Mouse (Mus musculus): ENCODE results near the gene Hyal1. TPM values are rescaled to one million over a fixed set of nuclear protein-coding genes. Genes with fewer than 3 reads are reported as not detected.

Gene Hyal1
- total RNA-seq (2021): 10.9 and 11.6 TPM in 2 replicates
- long read RNA-seq, transcript Hyal1-201 (4 exons, 3,014 nt): major isoform, 6 of 19 reads
- long read RNA-seq, partial matches to known transcripts: 3 of 19 reads
- long read RNA-seq, other reads (novel, unspliced or antisense): 7 of 19 reads

DNA sequence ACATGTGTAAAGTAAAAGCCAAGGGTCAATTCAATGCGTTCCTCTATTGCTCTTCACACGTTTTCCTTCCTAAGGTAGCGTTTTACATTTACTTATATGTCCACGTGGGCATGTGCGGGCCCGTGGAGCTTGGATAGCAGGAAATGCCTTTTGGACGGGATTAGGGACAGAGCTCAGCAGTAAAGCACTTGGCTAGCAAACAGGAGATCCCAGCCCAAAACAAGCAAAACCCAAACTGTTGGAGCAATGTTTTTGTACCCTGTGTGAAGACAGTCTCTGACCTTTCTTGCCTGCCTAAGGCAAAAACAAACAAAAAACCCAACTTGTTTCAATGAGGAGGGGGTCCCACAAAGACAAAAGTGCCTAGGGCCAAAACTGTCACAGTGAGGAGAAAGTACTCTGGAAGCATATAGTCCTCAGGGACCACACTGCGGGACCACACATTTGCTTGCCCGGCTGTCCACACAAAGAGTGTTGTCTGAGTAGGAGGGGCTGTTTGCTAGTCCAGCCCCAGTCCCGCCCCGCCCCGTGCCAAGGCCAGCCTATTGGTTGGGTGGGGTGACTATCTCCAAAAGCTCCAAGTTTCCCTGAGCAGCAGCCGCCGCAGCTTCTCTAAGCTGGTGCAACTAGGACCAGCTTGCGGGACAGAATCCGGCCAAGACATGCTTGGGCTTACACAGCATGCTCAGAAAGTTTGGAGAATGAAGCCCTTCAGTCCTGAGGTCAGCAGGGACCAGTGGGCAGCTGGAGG, at the start of gene Hyal1:
Gene Hyal1, plus strand, starts transcription at position 571 of the 751 bp plus-strand sequence.
- peak; percentile 86 for DNase-seq

DNA sequence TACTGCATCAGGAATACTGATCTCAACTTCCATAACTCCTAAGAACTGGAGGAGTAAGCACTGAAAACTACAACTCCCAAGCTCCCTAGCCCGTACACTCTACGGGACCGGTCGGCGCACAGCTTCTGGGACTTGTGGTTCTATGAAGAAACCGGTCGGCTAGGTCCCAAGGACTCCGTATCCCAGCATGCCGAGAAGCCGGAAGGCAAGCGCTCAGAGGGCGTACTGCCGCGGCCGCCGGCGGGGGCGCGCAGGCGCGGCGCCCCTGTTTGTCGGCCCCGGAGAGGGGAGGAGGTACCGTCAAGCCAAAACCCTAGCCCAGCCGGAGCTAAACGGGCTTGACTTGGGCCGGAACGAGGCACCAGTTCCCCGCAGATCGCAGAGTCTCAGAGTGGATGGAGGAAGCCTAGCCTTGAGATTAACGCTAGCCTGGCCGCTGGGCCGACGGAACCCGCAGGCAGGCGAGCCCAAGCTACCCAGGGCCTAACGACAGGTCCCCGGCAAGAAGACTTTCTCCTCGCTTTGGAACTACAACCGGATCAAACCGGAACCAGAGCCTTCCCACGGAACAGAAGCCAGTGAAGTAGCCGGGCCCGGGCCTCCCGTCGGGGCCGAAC, 42.8 kb upstream of the Hyal1 start, which contains the start of gene Tmem115:
Gene Tmem115, plus strand, starts transcription at position 155 of the 617 bp plus-strand sequence.
- peak; percentile 87 for DNase-seq

DNA sequence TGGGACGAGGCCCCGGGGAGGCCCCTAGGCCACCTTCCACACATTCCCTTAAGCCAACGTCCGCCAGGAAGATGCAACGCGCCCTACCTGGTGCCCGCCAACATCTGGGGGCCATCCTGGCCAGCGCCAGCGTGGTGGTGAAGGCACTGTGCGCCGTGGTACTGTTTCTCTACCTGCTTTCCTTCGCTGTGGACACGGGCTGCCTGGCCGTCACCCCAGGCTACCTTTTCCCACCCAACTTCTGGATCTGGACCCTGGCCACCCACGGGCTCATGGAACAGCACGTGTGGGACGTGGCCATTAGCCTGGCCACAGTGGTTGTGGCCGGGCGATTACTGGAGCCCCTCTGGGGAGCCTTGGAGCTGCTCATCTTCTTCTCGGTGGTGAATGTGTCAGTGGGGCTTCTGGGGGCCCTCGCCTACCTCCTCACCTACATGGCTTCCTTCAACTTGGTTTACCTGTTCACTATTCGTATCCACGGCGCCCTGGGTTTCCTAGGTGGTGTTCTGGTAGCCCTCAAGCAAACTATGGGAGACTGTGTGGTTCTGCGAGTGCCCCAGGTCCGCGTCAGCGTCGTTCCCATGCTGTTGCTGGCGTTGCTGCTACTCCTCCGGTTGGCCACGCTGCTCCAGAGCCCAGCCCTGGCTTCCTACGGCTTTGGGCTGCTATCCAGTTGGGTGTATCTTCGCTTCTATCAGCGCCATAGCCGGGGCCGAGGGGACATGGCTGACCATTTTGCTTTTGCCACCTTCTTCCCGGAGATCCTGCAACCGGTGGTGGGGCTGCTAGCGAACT, 42.1 kb upstream of the Hyal1 start:
- peak; percentile 41 for DNase-seq

DNA sequence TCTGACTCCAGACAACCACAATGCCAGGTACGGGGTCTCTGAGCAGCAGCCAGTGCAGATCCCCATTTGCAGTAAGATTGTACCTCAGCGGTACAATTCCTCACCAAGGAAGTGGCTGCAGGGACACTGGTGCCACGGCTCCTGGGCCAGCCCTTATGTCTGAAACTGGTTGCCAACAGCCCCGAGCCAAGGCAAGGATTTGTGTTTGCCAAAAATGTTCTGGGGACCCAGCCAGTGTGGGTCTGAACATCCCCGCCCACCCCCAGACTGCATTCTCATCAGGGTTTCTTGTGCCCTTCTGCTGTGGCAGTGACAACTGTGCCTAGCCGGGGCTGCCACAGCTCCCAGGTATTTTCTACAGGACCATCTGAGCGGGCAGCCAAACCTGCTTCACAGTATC, 38.5 kb upstream of the Hyal1 start:
- no peak for DNase-seq

DNA sequence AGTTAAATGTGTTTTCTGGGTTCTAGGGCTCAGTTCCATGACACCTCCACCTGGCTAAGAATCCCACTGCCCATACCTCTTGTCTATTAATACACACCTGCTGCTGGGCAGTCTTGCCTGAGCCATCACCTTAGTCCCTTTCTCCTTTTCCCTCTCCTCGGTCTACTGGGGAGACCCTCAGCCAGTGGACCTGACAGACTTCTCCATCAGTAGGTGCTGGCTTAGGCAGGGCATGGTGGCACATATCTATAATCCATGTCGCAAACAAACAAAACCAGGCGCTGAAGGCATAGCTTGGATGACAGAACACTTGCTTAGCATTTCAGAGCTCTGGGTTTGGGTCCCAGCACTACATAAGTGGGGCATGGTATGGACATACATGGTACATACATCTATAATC, 38.0 kb upstream of the Hyal1 start:
- DNase-seq: no peak

DNA sequence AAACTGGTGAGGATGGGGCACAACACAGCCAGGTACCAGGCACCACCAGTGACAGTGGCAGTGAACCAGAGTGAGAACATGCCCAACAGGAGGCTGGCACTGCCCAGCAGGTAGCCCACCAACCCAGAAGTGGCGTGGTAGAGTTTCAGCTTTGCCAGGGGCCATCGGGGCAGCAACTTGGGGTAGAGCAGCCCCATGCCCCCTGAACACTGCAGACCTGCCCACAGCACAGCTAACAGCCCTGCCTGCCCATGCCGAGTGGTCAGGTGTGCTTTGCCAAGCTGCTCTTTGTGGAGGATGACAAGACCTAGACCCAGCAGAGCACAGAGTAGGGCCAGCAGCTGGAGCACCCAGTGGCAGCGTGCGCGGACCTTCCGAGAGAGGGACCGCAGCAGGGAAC, 36.8 kb upstream of the Hyal1 start:
- no peak for DNase-seq

DNA sequence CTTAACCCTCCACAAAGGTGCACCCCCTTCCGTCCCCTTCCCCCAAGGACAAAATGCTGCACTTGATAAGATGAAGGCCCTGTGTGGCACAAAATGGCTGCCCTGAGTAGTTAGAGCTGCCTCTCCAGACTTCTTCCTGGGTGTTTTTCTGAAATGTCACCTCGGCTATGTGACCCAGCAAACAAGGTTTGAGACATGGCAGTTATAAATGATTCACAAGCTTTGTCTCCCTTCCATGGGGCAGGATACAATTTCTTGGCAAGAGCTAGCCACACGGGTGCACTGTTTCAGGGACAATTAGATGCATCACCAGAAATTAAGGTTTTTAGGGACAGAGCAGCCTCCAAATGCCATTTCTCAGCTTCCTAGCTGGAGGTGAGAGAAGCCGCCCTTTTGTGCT, 36.3 kb upstream of the Hyal1 start:
- DNase-seq: no peak

DNA sequence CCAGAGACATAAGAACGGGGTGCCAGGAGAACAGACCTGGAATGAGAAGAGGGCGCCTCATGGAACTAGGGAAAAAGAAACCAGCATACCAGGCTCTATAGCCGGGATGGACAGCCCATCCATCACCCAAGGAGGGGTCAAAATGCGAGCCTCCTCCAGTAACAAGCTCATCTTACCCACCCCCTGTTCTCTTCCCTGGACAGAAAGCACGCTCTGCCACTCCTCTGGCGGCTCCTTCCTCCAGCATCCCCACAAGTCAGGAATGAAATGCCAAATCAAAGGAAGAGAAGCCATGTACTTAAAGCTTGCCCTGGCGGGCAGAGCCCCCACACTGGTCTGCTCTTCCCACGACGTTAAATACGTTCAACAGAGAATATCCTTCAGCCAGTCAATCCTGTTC, 35.7 kb upstream of the Hyal1 start:
- DNase-seq: no peak

DNA sequence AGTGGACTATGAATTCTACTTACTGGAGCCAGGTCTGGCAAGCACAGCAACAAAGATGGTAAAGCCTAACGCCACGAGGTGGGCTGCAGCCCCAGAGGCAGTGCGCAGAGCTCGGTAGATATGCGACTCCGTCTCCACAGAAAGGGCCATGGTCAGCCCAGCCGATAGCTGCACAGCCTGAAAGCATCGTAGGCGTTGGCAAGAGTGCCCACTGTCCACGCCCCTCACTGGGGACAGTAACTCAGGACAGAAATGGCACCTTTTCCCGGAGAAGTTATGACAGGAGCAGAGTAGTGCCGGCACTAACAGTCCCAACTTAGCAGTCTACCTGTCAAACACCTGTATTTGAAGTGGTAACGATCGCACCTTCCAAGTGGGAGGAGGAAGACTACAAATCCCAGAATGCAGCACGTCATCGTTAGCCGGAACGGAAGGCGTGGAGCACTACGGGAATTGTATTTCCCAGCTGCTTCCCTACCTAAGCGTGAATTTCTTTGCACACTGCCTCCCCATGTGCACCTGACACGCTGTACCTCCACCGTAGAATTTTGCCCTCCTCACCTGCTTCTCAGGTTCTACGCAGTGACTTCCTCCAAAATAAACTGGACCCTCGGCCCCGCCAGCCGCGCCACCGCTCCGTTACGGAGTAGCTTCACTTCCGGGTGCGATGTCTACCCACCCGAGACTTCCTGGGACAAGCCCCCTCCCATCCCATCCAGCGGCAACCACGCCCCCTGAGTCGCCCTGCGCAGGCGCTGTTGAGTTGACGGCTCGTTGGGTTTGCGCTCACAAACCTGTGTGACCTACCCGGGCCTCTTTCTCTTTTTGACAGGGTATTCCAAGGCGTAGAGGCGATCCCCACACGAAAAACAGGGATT, 35.0 kb upstream of the Hyal1 start, which contains the start of the genes Cyb561d2 and Nprl2:
Gene Cyb561d2, minus strand, starts transcription at position 720 of the 878 bp plus-strand sequence.
Gene Nprl2, plus strand, starts transcription at position 753 of the 878 bp plus-strand sequence.
- peak; percentile 94 for DNase-seq

DNA sequence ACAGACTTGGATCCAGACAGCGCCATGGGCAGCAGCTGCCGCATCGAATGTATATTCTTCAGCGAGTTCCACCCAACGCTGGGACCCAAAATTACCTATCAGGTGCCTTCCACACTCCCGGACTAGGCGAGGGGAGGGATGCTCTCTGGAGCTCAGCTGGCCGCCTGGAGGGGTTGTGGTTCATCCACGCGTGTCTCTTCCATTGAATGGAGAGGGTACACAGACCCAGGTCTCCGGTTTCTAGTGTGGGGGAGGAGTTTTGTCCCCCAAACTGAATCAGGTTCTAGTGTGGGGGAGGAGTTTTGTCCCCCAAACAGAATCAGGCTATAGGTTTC, 34.4 kb upstream of the Hyal1 start:
- DNase-seq: no peak

DNA sequence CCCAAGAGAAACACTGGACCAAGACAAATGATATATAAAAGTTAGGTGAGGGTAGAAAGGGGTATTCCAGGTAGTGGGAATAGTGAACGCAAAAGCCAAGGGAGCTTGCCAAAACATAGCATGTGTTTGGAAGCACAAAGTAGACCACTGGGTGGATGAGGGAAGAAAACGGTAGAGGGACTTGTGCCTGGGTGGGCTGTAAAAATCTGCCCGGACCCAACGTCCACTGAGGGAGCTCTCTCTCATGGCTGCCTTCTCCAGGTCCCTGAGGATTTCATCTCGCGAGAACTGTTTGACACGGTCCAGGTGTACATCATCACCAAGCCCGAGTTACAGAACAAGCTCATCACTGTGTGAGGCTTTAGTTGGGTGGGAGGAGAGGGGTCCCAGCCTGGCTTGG, 34.0 kb upstream of the Hyal1 start:
- DNase-seq: no peak

DNA sequence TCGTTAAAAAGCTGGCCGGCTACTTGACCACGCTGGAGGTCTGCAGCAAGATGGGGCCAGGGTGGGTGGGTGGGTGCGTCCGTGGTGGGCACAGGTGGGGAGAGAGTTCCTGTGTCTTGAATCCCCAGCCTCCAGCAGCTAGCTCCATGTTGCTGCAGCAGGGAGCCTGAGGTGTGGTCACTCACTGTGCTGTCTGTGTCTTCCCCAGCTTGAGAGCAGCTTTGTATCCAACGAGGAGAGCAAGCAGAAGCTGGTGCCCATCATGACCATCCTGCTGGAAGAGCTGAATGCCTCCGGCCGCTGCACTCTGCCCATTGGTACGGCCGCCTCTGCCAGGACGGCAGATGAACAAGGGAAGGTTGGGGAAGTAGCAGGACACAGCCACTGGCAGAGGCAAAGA, 33.4 kb upstream of the Hyal1 start:
- DNase-seq: no peak

DNA sequence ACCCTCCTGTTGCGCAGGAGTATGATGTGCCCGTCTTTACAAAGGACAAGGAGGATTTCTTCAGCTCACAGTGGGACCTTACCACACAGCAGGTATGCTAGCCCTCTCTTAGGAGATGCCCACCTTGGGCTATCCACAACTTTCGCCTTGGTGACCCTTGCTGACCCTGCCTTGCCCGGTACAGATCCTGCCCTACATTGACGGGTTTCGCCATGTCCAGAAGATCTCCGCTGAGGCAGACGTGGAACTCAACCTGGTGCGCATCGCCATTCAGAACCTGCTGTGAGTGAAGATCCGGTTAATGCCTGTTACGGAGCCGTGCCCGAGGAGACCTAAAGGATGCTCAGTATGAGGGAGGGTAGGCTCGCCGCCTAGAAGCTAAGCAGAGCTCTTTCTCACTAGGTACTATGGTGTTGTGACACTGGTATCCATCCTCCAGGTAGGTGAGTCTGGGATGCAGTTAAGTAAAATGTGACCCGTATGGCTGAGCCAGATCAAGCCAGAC, 32.5 kb upstream of the Hyal1 start:
- no peak for DNase-seq

DNA sequence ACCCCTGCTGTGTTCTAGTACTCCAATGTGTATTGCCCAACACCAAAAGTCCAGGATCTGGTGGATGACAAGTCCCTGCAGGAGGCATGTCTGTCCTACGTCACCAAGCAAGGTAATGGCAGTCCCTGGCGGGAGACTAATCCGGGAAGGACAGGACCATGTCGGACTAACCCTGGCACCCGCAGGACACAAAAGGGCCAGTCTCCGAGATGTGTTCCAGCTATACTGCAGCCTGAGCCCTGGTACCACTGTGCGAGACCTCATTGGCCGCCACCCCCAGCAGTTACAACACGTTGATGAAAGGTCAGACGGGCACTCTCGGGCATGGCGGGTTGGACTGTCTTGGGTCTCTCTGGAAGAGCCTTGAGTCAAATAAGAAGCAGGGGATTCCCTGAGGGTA, 32.0 kb upstream of the Hyal1 start:
- DNase-seq: no peak

DNA sequence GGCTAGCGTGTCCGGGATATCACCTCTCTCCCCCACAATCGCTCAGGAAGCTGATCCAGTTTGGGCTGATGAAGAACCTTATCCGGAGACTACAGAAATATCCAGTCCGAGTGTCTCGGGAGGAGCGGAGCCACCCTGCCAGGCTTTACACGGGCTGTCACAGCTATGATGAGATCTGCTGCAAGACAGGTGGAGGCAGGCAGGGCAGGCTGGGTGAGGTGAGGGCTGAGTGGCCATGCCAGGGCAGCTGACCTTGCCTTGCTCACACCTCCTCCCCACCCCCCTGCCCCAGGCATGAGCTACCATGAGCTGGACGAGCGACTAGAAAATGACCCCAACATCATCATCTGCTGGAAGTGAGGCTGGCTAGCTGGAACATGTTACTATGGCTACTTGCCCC, 31.5 kb upstream of the Hyal1 start:
- no peak for DNase-seq

DNA sequence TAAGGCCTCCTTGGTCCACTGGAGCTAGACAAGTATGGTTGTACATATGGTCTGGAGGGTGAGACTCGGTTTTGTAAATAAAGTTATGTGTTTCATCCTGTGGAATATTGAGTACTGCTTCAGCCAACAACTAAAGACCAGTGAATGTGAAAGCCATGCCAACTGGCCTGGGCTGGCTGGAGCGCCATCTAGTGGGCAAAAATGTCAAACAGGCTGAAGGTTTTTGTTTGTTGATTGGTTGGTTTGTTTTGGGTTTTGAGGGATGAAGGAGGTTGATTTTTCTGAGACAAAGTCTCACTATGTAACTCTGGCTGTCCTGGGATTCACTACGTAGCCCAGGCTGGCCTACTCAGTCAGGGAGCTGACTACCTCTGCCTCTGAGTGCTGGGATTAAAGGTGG, 31.1 kb upstream of the Hyal1 start:
- peak; percentile 76 for DNase-seq

DNA sequence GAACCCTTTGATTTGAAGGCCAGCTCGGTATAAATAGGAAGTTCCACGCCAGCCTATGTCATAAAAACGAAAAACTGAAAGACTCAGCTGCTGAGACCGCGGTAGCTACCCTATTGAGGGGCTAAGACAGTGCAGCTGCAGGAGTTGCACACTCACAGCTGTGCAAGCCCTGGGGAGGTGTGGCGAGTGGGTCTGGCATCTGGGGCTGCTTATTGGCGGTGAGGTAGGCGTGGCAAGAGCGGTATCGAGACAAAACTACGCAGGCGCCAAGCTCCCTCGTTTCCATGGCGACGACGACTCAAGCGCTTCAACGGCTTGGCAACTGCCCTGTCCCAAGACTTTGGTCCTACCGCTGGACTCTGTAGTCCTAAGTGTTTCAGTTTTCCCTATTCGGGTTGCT, 29.7 kb upstream of the Hyal1 start, which contains the start of gene Zmynd10:
Gene Zmynd10, plus strand, starts transcription at position 273 of the 400 bp plus-strand sequence.
- peak; percentile 90 for DNase-seq

DNA sequence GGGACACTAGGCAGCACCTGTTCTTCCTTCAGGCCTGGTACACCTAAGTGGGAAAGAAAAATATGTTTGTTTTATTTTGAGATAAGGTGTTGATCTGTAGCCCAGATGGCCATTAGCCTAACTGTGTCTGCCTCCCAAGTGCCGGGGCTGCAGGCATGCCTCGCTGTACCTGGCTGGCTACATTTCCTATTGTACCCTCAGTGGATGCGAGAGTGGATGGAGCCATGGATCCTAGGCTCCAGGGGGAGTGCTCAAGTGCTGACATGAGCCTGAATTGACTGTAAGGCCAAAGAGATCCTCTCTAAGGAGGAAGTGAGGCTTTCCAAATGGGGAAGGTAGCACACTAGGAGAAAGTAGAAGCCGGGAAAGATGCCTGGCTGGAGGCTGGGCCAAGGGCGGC, 28.8 kb upstream of the Hyal1 start:
- DNase-seq: no peak

DNA sequence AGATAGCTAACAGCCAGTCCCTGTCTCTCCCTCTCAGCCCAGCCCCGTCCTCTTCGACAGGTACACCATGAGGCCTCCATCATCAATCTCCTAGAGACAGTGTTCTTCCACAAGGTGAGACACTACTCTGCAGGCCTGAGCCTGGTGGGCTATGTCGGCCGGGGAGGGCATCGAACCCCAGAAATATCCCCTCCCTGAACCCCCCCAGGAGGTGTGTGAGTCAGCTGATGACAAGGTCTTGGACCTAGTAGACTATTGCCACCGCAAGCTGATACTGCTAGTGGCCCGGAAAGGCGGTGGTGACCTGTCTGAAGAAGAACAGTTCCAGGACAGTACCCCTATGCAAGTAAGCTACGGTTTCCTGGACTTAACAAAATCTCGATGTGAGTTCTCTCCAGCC, 27.9 kb upstream of the Hyal1 start:
- no peak for DNase-seq

DNA sequence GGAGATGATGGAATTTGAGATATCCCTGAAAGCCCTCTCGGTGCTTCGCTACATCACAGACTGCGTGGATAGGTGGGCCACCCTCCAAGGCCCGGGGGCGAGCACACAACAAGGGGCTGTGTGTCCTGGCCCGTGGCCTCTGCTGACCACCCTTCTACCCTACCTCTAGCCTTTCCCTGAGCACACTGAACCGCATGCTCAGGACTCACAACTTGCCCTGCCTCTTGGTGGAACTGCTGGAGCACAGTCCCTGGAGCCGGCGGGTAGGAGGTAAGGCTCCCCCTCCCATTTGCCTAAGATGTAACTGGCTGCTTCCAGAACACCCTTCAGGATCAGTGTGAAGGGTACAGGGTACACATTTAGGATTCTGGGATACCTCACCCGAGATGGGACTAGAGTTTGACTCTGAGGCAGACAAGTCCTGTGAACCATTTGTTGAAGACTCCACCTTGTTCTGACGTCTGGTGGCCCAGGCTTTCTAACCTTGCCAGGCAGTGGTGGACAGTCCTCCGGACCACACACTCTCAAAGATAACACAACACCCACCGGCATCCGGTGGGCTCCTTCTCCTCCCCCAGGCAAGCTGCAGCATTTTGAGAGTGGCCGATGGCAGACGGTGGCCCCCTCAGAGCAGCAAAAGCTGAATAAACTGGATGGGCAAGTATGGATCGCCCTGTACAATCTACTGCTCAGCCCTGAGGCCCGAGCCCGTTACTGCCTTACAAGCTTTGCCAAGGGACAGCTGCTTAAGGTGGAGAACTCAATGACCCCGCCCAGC, 27.2 kb upstream of the Hyal1 start:
- DNase-seq: no peak
